Mouse (Mus musculus): Measurements from ENCODE around the gene Ppm1e. TPM values are rescaled to one million over a fixed set of nuclear protein-coding genes. Genes with fewer than 3 reads are reported as not detected.

The Ppm1e gene
- total and polyA plus RNA-seq, 2 experiments from 2014 or later, result 18.6 to 60.1 TPM

DNA sequence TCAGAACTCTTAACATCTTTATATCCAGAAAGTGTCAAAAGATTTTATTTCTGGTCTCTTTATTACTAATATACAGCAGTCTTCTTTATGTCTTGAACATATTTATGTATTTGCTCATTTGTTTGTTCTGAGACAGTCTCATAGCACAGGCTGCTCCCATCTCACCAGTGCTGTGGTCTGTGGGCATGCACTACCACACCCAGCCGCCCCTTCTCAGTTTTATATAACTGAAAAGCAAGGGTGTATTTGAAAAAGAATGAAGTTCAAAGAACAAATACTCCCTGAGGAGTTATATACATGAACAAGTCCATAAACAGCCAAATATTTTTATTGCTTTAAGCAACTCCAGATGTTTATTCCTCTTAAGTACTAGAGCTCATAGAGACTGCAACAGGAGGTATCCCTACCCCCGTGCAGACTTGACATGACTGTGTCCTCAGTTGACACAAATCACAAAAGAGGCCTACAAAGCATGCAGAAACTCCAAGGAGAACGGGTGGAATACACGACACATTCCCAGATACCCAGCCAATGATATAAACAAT is 112.6 kb downstream of the Ppm1e start:
- no peak for DNase-seq (ENCODE audit: low spot score)
- Histone ChIP-seq H3K4me3 (ENCODE audit: low read length) (no peak overlapping the region), H3K9me3 (ENCODE audit: low read length) (no peaks in the 10 kb centered on the region), H3K4me1 (ENCODE audit: insufficient read depth, low read length) (peaks cover 6% of the 10 kb centered on the region), H3K4me2 (ENCODE audit: low read depth, low read length) (no peak overlapping the region), H3K36me3 (ENCODE audit: insufficient read depth, low read length) (peaks cover under 1% of the 10 kb centered on the region; the same call in 1 of the 2 replicates), H3K27me3 (ENCODE audit: insufficient read depth, low read length) (no peaks in the 10 kb centered on the region), H3K27ac (no peak overlapping the region), H3K9ac (replicated peaks; ENCODE audit: low read length) (no peak overlapping the region)
- 73% methylated on average over 4 of the region's 4 CpGs for WGBS
- TF ChIP-seq CTCF (IDR thresholded peaks at IDR 0.05; ENCODE audit: low read depth), result no peak
- ATAC-seq, result no peak

GRCm38 (mm10) chr11:87245171-87245840 is 113.5 kb downstream of the Ppm1e start:
- H3K4me3 ChIP-seq (ENCODE audit: low read length), result no peak overlapping the region
- H3K9ac ChIP-seq (replicated peaks; ENCODE audit: low read length), result no peak overlapping the region
- DNase-seq (ENCODE audit: low spot score) (no peak), ATAC-seq (no peak)
- H3K9me3 ChIP-seq (ENCODE audit: low read length), result no peaks in the 10 kb centered on the region
- H3K4me2 ChIP-seq (ENCODE audit: low read depth, low read length), result no peak overlapping the region
- peaks cover 9% of the 10 kb centered on the region; the same call in 1 of the 2 replicates for H3K36me3 ChIP-seq (ENCODE audit: insufficient read depth, low read length)
- no peaks in the 10 kb centered on the region for H3K27me3 ChIP-seq (ENCODE audit: insufficient read depth, low read length)
- TF ChIP-seq CTCF (IDR thresholded peaks at IDR 0.05; ENCODE audit: low read depth), result no peak
- H3K27ac ChIP-seq, result no peak overlapping the region
- peaks cover 6% of the 10 kb centered on the region for H3K4me1 ChIP-seq (ENCODE audit: insufficient read depth, low read length)
- WGBS, result 85% methylated on average over 9 of the region's 9 CpGs

- H3K27me3 ChIP-seq (ENCODE audit: insufficient read depth, low read length), result no peaks in the 10 kb centered on the region
- no peak for ATAC-seq
- H3K4me2 ChIP-seq (ENCODE audit: low read depth, low read length), result no peak overlapping the region
- no peaks in the 10 kb centered on the region for H3K4me1 ChIP-seq (ENCODE audit: insufficient read depth, low read length)
- WGBS, result 77% methylated on average over 7 of the region's 7 CpGs
- H3K4me3 ChIP-seq (ENCODE audit: low read length), result no peak overlapping the region
- H3K9me3 ChIP-seq (ENCODE audit: low read length), result no peaks in the 10 kb centered on the region
- DNase-seq (ENCODE audit: low spot score), result no peak
- H3K36me3 ChIP-seq (ENCODE audit: insufficient read depth, low read length), result peaks cover 18% of the 10 kb centered on the region; the same call in 1 of the 2 replicates
- no peak overlapping the region for H3K9ac ChIP-seq (replicated peaks; ENCODE audit: low read length)
- no peak for TF ChIP-seq CTCF (IDR thresholded peaks at IDR 0.05; ENCODE audit: low read depth)
- H3K27ac ChIP-seq, result no peak overlapping the region
Measured at GRCm38 (mm10) chr11:87241256-87241655, 117.6 kb downstream of the Ppm1e start.

DNA sequence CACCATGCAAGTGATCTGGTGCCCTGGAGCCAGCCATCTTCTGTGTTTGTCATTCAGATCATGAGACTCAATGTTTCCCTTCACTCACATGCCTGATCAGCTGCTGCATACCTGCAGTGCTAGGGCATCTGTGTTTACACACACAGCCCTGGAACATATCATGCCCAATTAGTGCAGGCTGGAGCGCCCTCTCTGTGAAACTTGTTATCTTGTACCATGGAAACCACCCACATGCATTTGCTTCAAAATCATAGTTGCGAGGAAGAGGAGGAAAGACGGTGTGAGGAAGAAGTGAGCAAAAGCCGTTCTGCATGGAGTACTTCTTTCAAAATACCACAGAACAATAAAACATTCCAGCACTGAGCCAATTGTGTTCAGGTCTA is 118.0 kb downstream of the Ppm1e start:
- Histone ChIP-seq H3K4me3 (ENCODE audit: low read length) (no peak overlapping the region), H3K4me2 (ENCODE audit: low read depth, low read length) (no peak overlapping the region), H3K4me1 (ENCODE audit: insufficient read depth, low read length) (no peaks in the 10 kb centered on the region), H3K27me3 (ENCODE audit: insufficient read depth, low read length) (no peaks in the 10 kb centered on the region), H3K27ac (no peak overlapping the region), H3K36me3 (ENCODE audit: insufficient read depth, low read length) (peaks cover 20% of the 10 kb centered on the region; the same call in 1 of the 2 replicates), H3K9me3 (ENCODE audit: low read length) (no peaks in the 10 kb centered on the region), H3K9ac (replicated peaks; ENCODE audit: low read length) (no peak overlapping the region)
- no peak for DNase-seq (ENCODE audit: low spot score)
- ATAC-seq, result no peak
- no peak for TF ChIP-seq CTCF (IDR thresholded peaks at IDR 0.05; ENCODE audit: low read depth)
- WGBS, result 80% methylated on average over 4 of the region's 4 CpGs

- no peak overlapping the region for H3K4me3 ChIP-seq (ENCODE audit: low read length)
- no peaks in the 10 kb centered on the region for H3K4me1 ChIP-seq (ENCODE audit: insufficient read depth, low read length)
- no peak for TF ChIP-seq CTCF (IDR thresholded peaks at IDR 0.05; ENCODE audit: low read depth)
- H3K27me3 ChIP-seq (ENCODE audit: insufficient read depth, low read length), result no peaks in the 10 kb centered on the region
- no peak for DNase-seq (ENCODE audit: low spot score)
- peaks cover 20% of the 10 kb centered on the region; the same call in 1 of the 2 replicates for H3K36me3 ChIP-seq (ENCODE audit: insufficient read depth, low read length)
- no peak overlapping the region for H3K9ac ChIP-seq (replicated peaks; ENCODE audit: low read length)
- H3K4me2 ChIP-seq (ENCODE audit: low read depth, low read length), result no peak overlapping the region
- no peak overlapping the region for H3K27ac ChIP-seq
- no peaks in the 10 kb centered on the region for H3K9me3 ChIP-seq (ENCODE audit: low read length)
- ATAC-seq, result no peak
- WGBS, result 77% methylated on average over 15 of the region's 15 CpGs
Measured at GRCm38 (mm10) chr11:87240141-87240832, 118.5 kb downstream of the Ppm1e start.

GRCm38 (mm10) chr11:87238891-87239530 is 119.8 kb downstream of the Ppm1e start:
- no peak overlapping the region for H3K4me2 ChIP-seq (ENCODE audit: low read depth, low read length)

More at GRCm38 (mm10) chr11:87238891-87239530, 119.8 kb downstream of the Ppm1e start:
- ATAC-seq, result no peak
- no peak for TF ChIP-seq CTCF (IDR thresholded peaks at IDR 0.05; ENCODE audit: low read depth)
- Histone ChIP-seq H3K27me3 (ENCODE audit: insufficient read depth, low read length) (no peaks in the 10 kb centered on the region), H3K4me3 (ENCODE audit: low read length) (no peak overlapping the region), H3K27ac (no peak overlapping the region), H3K4me1 (ENCODE audit: insufficient read depth, low read length) (no peaks in the 10 kb centered on the region), H3K36me3 (ENCODE audit: insufficient read depth, low read length) (peaks cover 23% of the 10 kb centered on the region; the same call in 1 of the 2 replicates), H3K9ac (replicated peaks; ENCODE audit: low read length) (no peak overlapping the region), H3K9me3 (ENCODE audit: low read length) (no peaks in the 10 kb centered on the region)
- no peak for DNase-seq (ENCODE audit: low spot score)
- WGBS, result 73% methylated on average over 7 of the region's 7 CpGs
